8 mouse cellular contexts compared by ENCODE assay signal in the genomic region with DNA sequence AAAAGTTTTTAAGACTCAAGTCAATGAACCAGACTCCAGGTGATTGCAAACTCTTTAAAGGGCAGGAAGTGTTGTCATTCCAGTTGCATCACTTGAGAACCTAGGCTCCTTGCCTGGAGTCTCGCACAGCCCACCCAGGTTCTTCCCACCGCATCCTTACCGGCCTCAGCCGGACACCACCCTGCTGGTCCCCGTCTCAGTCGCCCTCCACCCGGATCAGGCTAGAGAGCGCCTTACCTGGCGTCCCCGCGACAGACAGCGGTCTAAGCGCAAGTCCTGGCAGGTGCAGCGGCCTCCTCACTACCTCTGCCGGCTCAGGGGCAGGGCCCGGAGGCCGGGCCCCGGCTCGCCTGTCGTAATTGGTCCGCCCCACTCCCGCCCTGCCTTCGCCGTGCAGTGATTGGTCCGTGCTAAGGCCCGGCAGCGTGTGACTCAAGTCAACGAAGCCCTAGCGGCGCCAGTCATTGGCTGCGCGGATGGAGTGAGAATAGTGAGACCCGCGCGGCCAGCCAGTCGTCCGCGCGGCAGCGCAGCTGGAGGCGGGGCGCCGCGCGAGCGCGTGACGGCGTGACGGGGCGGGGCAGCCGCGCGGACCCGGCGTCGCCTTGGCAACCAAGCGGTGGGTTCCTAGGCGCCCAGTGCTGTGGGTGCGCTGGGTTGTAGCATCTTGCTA. TPM values are rescaled to one million over a fixed set of nuclear protein-coding genes. Genes with fewer than 3 reads are reported as not detected.
A peak's percentile ranks its signal among the peaks of the same experiment; 100 is the strongest.
DNase-seq lines count a peak whose midpoint lies in the region; ATAC-seq and TF ChIP-seq lines count a peak whose summit lies in the region.

A gene (minus strand): TSS at position 522 of the 673 bp plus-strand sequence.

- H3K4me3 ChIP-seq in bone marrow macrophage, adult 2 months (ENCODE audit: insufficient read depth, low read length), result peak within 1 kb of the TSS; percentile 98
- H3K4me3 ChIP-seq in embryonic fibroblast, embryonic 13.5 days (ENCODE audit: insufficient read depth, low read length), result peak within 1 kb of the TSS; percentile 91
- peak within 1 kb of the TSS; percentile 91 for H3K4me3 ChIP-seq in heart, embryonic 10.5 days
- H3K4me3 ChIP-seq in kidney, embryonic 15.5 days (replicated peaks), result peak within 1 kb of the TSS; percentile 87

- peak within 1 kb of the TSS; percentile 79 for H3K4me2 ChIP-seq in kidney, embryonic 15.5 days

- H3K27me3 ChIP-seq in heart, embryonic 10.5 days (ENCODE audit: insufficient read depth, poor library complexity, severe bottlenecking), result no peaks in the 10 kb centered on the region
- no peaks in the 10 kb centered on the region for H3K27me3 ChIP-seq in kidney, embryonic 15.5 days

- H3K9ac ChIP-seq in kidney, embryonic 15.5 days, result peak within 1 kb of the TSS; percentile 67

- H3K36me3 ChIP-seq in heart, embryonic 10.5 days, result peaks cover 25% of the 10 kb centered on the region
- peaks cover 16% of the 10 kb centered on the region for H3K36me3 ChIP-seq in kidney, embryonic 15.5 days

- H3K27ac ChIP-seq in bone marrow macrophage, adult 2 months (ENCODE audit: insufficient read depth, low read depth, low read length), result peak within 1 kb of the TSS; percentile 79
- H3K27ac ChIP-seq in embryonic fibroblast, embryonic 13.5 days (ENCODE audit: insufficient read depth, low read length), result peak within 1 kb of the TSS; percentile 9; the same call in 1 of the 2 replicates
- peak within 1 kb of the TSS; percentile 89 for H3K27ac ChIP-seq in heart, embryonic 10.5 days
- H3K27ac ChIP-seq in kidney, embryonic 15.5 days, result peak within 1 kb of the TSS; percentile 77

- no peak for TF ChIP-seq POLR2A in bone marrow macrophage, adult 2 months (IDR thresholded peaks at IDR 0.05; ENCODE audit: borderline replicate concordance, low read depth, low read length)
- TF ChIP-seq POLR2A in embryonic fibroblast, embryonic 13.5 days (IDR thresholded peaks at IDR 0.05; ENCODE audit: low read depth, low read length), result peak; percentile 91

- peaks cover 27% of the 10 kb centered on the region for H3K4me1 ChIP-seq in bone marrow macrophage, adult 2 months (ENCODE audit: control insufficient read depth, insufficient read depth, low read length)
- H3K4me1 ChIP-seq in embryonic fibroblast, embryonic 13.5 days (ENCODE audit: control insufficient read depth, insufficient read depth, low read length), result peaks cover 4% of the 10 kb centered on the region
- peaks cover 16% of the 10 kb centered on the region for H3K4me1 ChIP-seq in heart, embryonic 10.5 days
- peaks cover 13% of the 10 kb centered on the region for H3K4me1 ChIP-seq in kidney, embryonic 15.5 days

- WGBS in heart, embryonic 10.5 days, result under 1% methylated on average over 60 of the region's 60 CpGs
- WGBS in kidney, embryonic 15.5 days, result under 1% methylated on average over 60 of the region's 60 CpGs

- peak; percentile 100 for ATAC-seq in kidney, embryonic 15.5 days (replicated peaks; ENCODE audit: low FRiP score)
- ATAC-seq in monocyte, adult 5-6 weeks (replicated peaks; ENCODE audit: insufficient number of reproducible peaks, low FRiP score, low TSS enrichment, poor library complexity, severe bottlenecking), result peak; percentile 98

- no peak for TF ChIP-seq CTCF in bone marrow macrophage, adult 2 months (IDR thresholded peaks at IDR 0.05; ENCODE audit: low read depth, low read length)
- no peak for TF ChIP-seq CTCF in embryonic fibroblast, embryonic 13.5 days (IDR thresholded peaks at IDR 0.05; ENCODE audit: borderline replicate concordance, insufficient read depth, low read length)

- H3K9me3 ChIP-seq in heart, embryonic 10.5 days, result no peaks in the 10 kb centered on the region
- no peaks in the 10 kb centered on the region for H3K9me3 ChIP-seq in kidney, embryonic 15.5 days (replicated peaks)

- DNase-seq in A20 (ENCODE audit: low read depth, low spot score), result peak; percentile 98
- peak; percentile 99 for DNase-seq in heart, embryonic 10.5 days (ENCODE audit: low spot score)
- DNase-seq in liver, result peak; percentile 98
- DNase-seq in spleen, postnatal 4 days (ENCODE audit: low spot score in 2 of 2), result peak; percentile 93 to 95

RNA-seq across cellular contexts. Expression of the gene that starts here (rescaled TPM):
- 65.3 and 67.0 TPM in 2 replicates for polyA plus RNA-seq in bone marrow macrophage, adult 2 months (2012; ENCODE audit: insufficient read depth, insufficient read length, missing spikeins)
- polyA plus RNA-seq in embryonic fibroblast, embryonic 13.5 days (2011; ENCODE audit: insufficient read length, low read depth, missing spikeins), result 134 and 203 TPM in 2 replicates
- 105 and 111 TPM in 2 replicates for polyA plus RNA-seq in heart, embryonic 10.5 days (2016; fragmentation: Nextera tagmentation; extraction: Ambion mirVana)
- 87.6 and 94.4 TPM in 2 replicates for polyA plus RNA-seq in kidney, embryonic 15.5 days (2015; fragmentation: Nextera tagmentation; extraction: Ambion mirVana)
- total RNA-seq in monocyte, adult 5-6 weeks (2017), result 77.7 to 101 TPM (median 92.3 TPM) in 3 replicates

Comparison
In these comparisons a context has a peak if more than half of its experiments do, and no peak if none do; other contexts are left out.
1. Peak in every context shown above with its lines: DNase-seq, ATAC-seq, H3K4me3 ChIP-seq and H3K27ac ChIP-seq.
2. H3K27ac ChIP-seq: peak in every context shown above with its lines; median percentile 89 in heart, embryonic 10.5 days; 79 in bone marrow macrophage, adult 2 months; 77 in kidney, embryonic 15.5 days; 9 in embryonic fibroblast, embryonic 13.5 days.